Mouse (Mus musculus) kidney, adult 2 months (tissue): ENCODE results near the gene Gm17387. TPM values are rescaled to one million over a fixed set of nuclear protein-coding genes. Genes with fewer than 3 reads are reported as not detected.

ENCODE experiments used
- DNase-seq: peaks from one replicate; pipeline ENCODE4 v3.0.0; 2021
- H3K27ac ChIP-seq: fragments of 200-500 bp; 2 replicates; pipeline ENCODE4 v1.5.1; 2012; ENCODE audit warnings: low read depth, low read length, control low read depth, inconsistent platforms; ENCODE audit not compliant: insufficient read depth
- H3K27me3 ChIP-seq: fragments of 200-500 bp; replicated peaks from 2 replicates; pipeline ENCODE4 v1.6.1; 2012; ENCODE audit warnings: mild to moderate bottlenecking, moderate library complexity, low read length, inconsistent platforms; ENCODE audit not compliant: control insufficient read depth, insufficient read depth
- H3K36me3 ChIP-seq: fragments of 200-500 bp; 2 replicates; pipeline ENCODE4 v1.6.1; 2012; ENCODE audit warnings: mild to moderate bottlenecking, moderate library complexity, low read length, inconsistent platforms; ENCODE audit not compliant: control insufficient read depth, insufficient read depth
- H3K4me1 ChIP-seq: fragments of 200-500 bp; 2 replicates; pipeline ENCODE4 v1.6.1; 2011; ENCODE audit warnings: low read length; ENCODE audit not compliant: control insufficient read depth, insufficient read depth
- H3K4me3 ChIP-seq: fragments of 200-500 bp; 2 replicates; pipeline ENCODE4 v1.5.1; 2011; ENCODE audit warnings: mild to moderate bottlenecking, low read depth, low read length, control low read depth; ENCODE audit not compliant: insufficient read depth
- CTCF ChIP-seq: fragments of 200-500 bp; conservative IDR thresholded peaks from 2 replicates; pipeline ENCODE4 v1.5.1; 2011; ENCODE audit warnings: low read depth, mild to moderate bottlenecking, control low read depth, low read length, moderate library complexity, mixed read lengths; ENCODE audit not compliant: insufficient read depth, insufficient read length
- POLR2A ChIP-seq: fragments of 200-500 bp; IDR thresholded peaks from one replicate; pipeline ENCODE4 v1.6.1; 2011; ENCODE audit warnings: low read depth, low read length, control low read depth
- WGBS: fragments of 180-500 bp; shearing (Covaris S2); methylation state at CpG from one replicate; pipeline ENCODE4 v1.1.7; 2018; 5-methylcytosine and 5-hydroxymethylcytosine counted together
- polyA plus RNA-seq: library from polyadenylated mRNA; depleted of rRNA; stranded (reverse); fragments of >200 nt; gene quantifications from 2 replicates; pipeline ENCODE4 v1.2.3, GENCODE M21; 2012; rRNA removed

Gene Gm17387
- polyA plus RNA-seq, 1 experiment: not detected

- H3K4me3 ChIP-seq: no peak overlapping the region
Measured at GRCm38 (mm10) chr7:141064576-141064975, 35.6 kb downstream of the Gm17387 start.

GRCm38 (mm10) chr7:141068351-141068750 is 39.4 kb downstream of the Gm17387 start:
- H3K4me3 ChIP-seq: no peak overlapping the region
- H3K36me3 ChIP-seq: no peaks in the 10 kb centered on the region
- no peaks in the 10 kb centered on the region for H3K27me3 ChIP-seq
- 0 out of 2 replicates have a peak, but pooled peaks cover 8% of the 10 kb centered on the region for H3K4me1 ChIP-seq
- TF ChIP-seq CTCF (no peak), POLR2A (no peak)
- H3K27ac ChIP-seq: no peak overlapping the region
- WGBS: 81% methylated on average over 19 of the region's 19 CpGs
- no peak for DNase-seq

More at GRCm38 (mm10) chr7:141064576-141064975, 35.6 kb downstream of the Gm17387 start:
- H3K4me1 ChIP-seq: peaks cover 9% of the 10 kb centered on the region; the same call in 1 of the 2 replicates
- no peaks in the 10 kb centered on the region for H3K36me3 ChIP-seq
- no peak overlapping the region for H3K27ac ChIP-seq
- DNase-seq: peak; percentile 73
- H3K27me3 ChIP-seq: no peaks in the 10 kb centered on the region
- TF ChIP-seq CTCF (no peak), POLR2A (no peak)
- 67% methylated on average over 7 of the region's 7 CpGs for WGBS

GRCm38 (mm10) chr7:141070058-141070862 is 41.3 kb downstream of the Gm17387 start:
- Histone ChIP-seq H3K4me1 (0 out of 2 replicates have a peak, but pooled peaks cover 3% of the 10 kb centered on the region), H3K4me3 (peak overlapping the region; percentile 29; the same call in 1 of the 2 replicates), H3K36me3 (no peaks in the 10 kb centered on the region), H3K27me3 (no peaks in the 10 kb centered on the region), H3K27ac (no peak overlapping the region)
- DNase-seq: peak; percentile 84
- 3% methylated on average over 51 of the region's 51 CpGs for WGBS
- peak; percentile 92 for TF ChIP-seq CTCF
- TF ChIP-seq POLR2A: no peak

GRCm38 (mm10) chr7:141072017-141072745 is 43.2 kb downstream of the Gm17387 start:
- TF ChIP-seq POLR2A: no peak
- TF ChIP-seq CTCF: peak; percentile 81
- Histone ChIP-seq H3K4me1 (0 out of 2 replicates have a peak, but pooled peaks cover 3% of the 10 kb centered on the region), H3K4me3 (no peak overlapping the region), H3K27ac (no peak overlapping the region), H3K27me3 (no peaks in the 10 kb centered on the region), H3K36me3 (no peaks in the 10 kb centered on the region)
- 23% methylated on average over 23 of the region's 23 CpGs for WGBS
- DNase-seq: peak; percentile 40

GRCm38 (mm10) chr7:141073782-141074181 is 44.9 kb downstream of the Gm17387 start:
- TF ChIP-seq POLR2A (no peak), CTCF (no peak)
- no peaks in the 10 kb centered on the region for H3K27me3 ChIP-seq
- 0 out of 2 replicates have a peak, but pooled peaks cover 3% of the 10 kb centered on the region for H3K4me1 ChIP-seq
- no peak for DNase-seq
- 81% methylated on average over 4 of the region's 4 CpGs for WGBS
- no peak overlapping the region for H3K27ac ChIP-seq
- H3K36me3 ChIP-seq: no peaks in the 10 kb centered on the region
- no peak overlapping the region for H3K4me3 ChIP-seq

- no peaks in the 10 kb centered on the region for H3K27me3 ChIP-seq
- no peak for DNase-seq
- TF ChIP-seq CTCF: no peak
- no peak for TF ChIP-seq POLR2A
- H3K27ac ChIP-seq: no peak within 1 kb of the TSS
- no peaks in the 10 kb centered on the region for H3K36me3 ChIP-seq
- WGBS: 94% methylated on average over 15 of the region's 15 CpGs
- no peak within 1 kb of the TSS for H3K4me3 ChIP-seq
- H3K4me1 ChIP-seq: no peaks in the 10 kb centered on the region
Measured at GRCm38 (mm10) chr7:141077841-141078240, 48.9 kb downstream of the Gm17387 start, which contains the start of gene Pkp3. Pkp3 (plus strand) TSS chr7:141078218.

- 92% methylated on average over 4 of the region's 4 CpGs for WGBS
- no peaks in the 10 kb centered on the region for H3K36me3 ChIP-seq
- DNase-seq: no peak
- H3K4me3 ChIP-seq: no peak overlapping the region
- no peaks in the 10 kb centered on the region for H3K4me1 ChIP-seq
- TF ChIP-seq POLR2A (no peak), CTCF (no peak)
- H3K27me3 ChIP-seq: no peaks in the 10 kb centered on the region
- peak overlapping the region; percentile 80; the same call in 1 of the 2 replicates for H3K27ac ChIP-seq
Measured at GRCm38 (mm10) chr7:141078876-141079275, 49.9 kb downstream of the Gm17387 start.

Other genes starting within 250 kb of the Gm17387 start
- 0.05 and 0.10 TPM in 2 replicates for gene Syce1, start 241.3 kb upstream of the Gm17387 start, polyA plus RNA-seq
- gene Zfp941, start 207.0 kb upstream of the Gm17387 start, polyA plus RNA-seq: 0.33 and 1.0 TPM in 2 replicates
- gene Urah, start 194.1 kb upstream of the Gm17387 start, polyA plus RNA-seq: 7.4 and 9.3 TPM in 2 replicates
- 20.6 and 20.8 TPM in 2 replicates for gene Scgb1c1, start 183.6 kb upstream of the Gm17387 start, polyA plus RNA-seq
- 0.06 and 0.27 TPM in 2 replicates for gene Odf3, start 181.3 kb upstream of the Gm17387 start, polyA plus RNA-seq
- not detected in 2 replicates for gene Gm45785, start 172.8 kb upstream of the Gm17387 start, polyA plus RNA-seq
- 53.1 and 63.8 TPM in 2 replicates for gene Ric8a, start 172.2 kb upstream of the Gm17387 start, polyA plus RNA-seq
- 25.4 and 26.3 TPM in 2 replicates for gene Bet1l, start 171.6 kb upstream of the Gm17387 start, polyA plus RNA-seq
- 66.8 and 75.2 TPM in 2 replicates for gene Psmd13, start 147.2 kb upstream of the Gm17387 start, polyA plus RNA-seq
- 155 and 168 TPM in 2 replicates for gene Sirt3, start 146.8 kb upstream of the Gm17387 start, polyA plus RNA-seq
- gene Cox8b, start 128.7 kb upstream of the Gm17387 start, polyA plus RNA-seq: 111 and 188 TPM in 2 replicates
- 56.6 and 70.7 TPM in 2 replicates for gene Nlrp6, start 108.2 kb upstream of the Gm17387 start, polyA plus RNA-seq
- gene Pgghg, start 87.7 kb upstream of the Gm17387 start, polyA plus RNA-seq: 58.0 and 71.2 TPM in 2 replicates
- gene Ifitm5, start 78.8 kb upstream of the Gm17387 start, polyA plus RNA-seq: 0.87 and 1.4 TPM in 2 replicates
- 0.27 TPM in 1 of 2 replicates, not detected in the other for gene Gm45717, start 73.2 kb upstream of the Gm17387 start, polyA plus RNA-seq
- 642 and 737 TPM in 2 replicates for gene Ifitm2, start 73.1 kb upstream of the Gm17387 start, polyA plus RNA-seq
- 125 and 135 TPM in 2 replicates for gene Ifitm1, start 61.9 kb upstream of the Gm17387 start, polyA plus RNA-seq
- 259 and 313 TPM in 2 replicates for gene Ifitm3, start 18.4 kb upstream of the Gm17387 start, polyA plus RNA-seq
- 1.6 and 2.3 TPM in 2 replicates for gene Ifitm6, start 11.2 kb upstream of the Gm17387 start, polyA plus RNA-seq
- gene B4galnt4, start 32.0 kb downstream of the Gm17387 start, polyA plus RNA-seq: 0.16 and 0.44 TPM in 2 replicates
- gene Pkp3, start 49.1 kb downstream of the Gm17387 start, polyA plus RNA-seq: 17.0 and 19.8 TPM in 2 replicates
- 102 and 110 TPM in 2 replicates for gene Sigirr, start 71.4 kb downstream of the Gm17387 start, polyA plus RNA-seq
- 5.4 and 7.3 TPM in 2 replicates for gene Ano9, start 88.7 kb downstream of the Gm17387 start, polyA plus RNA-seq
- gene Ptdss2, start 93.3 kb downstream of the Gm17387 start, polyA plus RNA-seq: 65.1 and 71.5 TPM in 2 replicates
- gene Rnh1, start 143.7 kb downstream of the Gm17387 start, polyA plus RNA-seq: 159 and 190 TPM in 2 replicates
- 93.5 and 96.0 TPM in 2 replicates for gene Hras, start 164.9 kb downstream of the Gm17387 start, polyA plus RNA-seq
- gene Lrrc56, start 165.0 kb downstream of the Gm17387 start, polyA plus RNA-seq: 9.6 and 13.5 TPM in 2 replicates
- 5.7 and 6.0 TPM in 2 replicates for gene Lmntd2, start 184.9 kb downstream of the Gm17387 start, polyA plus RNA-seq
- 59.1 and 72.2 TPM in 2 replicates for gene Rassf7, start 186.7 kb downstream of the Gm17387 start, polyA plus RNA-seq
- 15.8 and 19.1 TPM in 2 replicates for gene Phrf1, start 199.7 kb downstream of the Gm17387 start, polyA plus RNA-seq
- 51.6 and 57.5 TPM in 2 replicates for gene Irf7, start 237.3 kb downstream of the Gm17387 start, polyA plus RNA-seq
- 129 and 145 TPM in 2 replicates for gene Cdhr5, start 247.7 kb downstream of the Gm17387 start, polyA plus RNA-seq